Mouse (Mus musculus) right cerebral cortex, adult 2 months (tissue): ENCODE data around the gene Wwtr1.

Source experiments
- DNase-seq, 2 experiments: peaks; one replicate each; pipeline ENCODE4 v3.0.0; 2021 to 2022; ENCODE audit warnings: low spot score in 2 of 2

Gene Wwtr1

DNA sequence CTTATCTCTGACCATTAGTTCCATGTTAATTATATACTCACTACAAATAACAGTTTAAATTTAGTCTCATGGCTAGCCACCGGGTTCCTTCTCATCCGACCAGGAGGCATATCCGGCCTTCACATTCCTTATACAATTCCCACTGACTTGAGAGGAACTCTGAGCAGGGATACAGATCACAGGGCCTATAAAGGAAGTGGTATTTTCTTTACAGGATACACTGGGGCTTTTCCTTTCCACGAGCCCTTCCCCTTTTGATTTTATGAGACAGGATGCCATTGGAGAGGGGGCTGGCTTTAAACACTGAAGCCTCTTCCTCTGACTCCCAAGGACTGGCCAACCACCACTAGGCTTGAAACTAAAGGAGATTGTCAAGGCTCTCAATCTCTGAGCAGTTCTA lies 59.6 kb downstream of the Wwtr1 start:
- DNase-seq = no peak

GRCm38 (mm10) chr3:57515044-57515443 lies 60.7 kb downstream of the Wwtr1 start:
- DNase-seq = no peak

- peak; percentile 25 to 37 for DNase-seq
These were observed 63.7 kb downstream of the Wwtr1 start for GRCm38 (mm10) chr3:57511816-57512586.

DNA sequence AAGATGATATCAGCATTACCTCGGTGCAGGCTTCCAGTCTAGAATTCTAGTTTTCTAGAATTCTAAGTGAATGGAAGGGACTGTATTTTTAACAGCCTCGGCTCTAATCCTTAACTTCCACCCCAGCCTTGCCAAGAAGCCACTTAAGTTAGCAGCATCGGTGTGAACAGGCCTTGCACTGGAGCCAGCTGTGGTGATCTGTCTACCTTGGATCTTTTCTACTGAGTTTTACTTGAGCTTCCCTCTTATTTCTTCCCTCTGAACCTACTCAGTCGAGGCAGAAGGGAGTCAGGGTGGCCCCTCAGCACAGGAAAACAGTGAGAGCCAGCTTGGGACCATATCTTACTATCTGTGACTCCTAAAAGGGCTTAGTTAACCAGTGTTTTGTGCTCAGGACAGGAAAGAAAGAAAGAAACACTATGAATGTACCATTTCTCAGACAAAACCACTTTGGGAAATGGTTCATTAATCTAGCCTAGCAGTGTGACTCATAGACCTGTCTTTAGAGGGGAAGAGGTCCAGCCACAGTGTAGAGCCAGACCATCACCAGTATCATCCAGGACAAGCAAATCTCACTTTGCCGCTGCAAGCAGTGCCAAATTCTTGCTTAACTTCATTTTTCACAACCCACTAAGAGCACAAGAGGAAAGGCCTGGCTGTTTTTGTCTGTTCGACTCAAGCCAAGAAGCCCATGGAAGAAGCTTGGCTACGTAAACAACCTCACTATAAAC lies 65.6 kb downstream of the Wwtr1 start:
- no peak for DNase-seq

- DNase-seq = peak in 1 of 2 experiments; percentile 25
These were observed 69.7 kb downstream of the Wwtr1 start for GRCm38 (mm10) chr3:57505991-57506390.

- DNase-seq = peak; percentile 25 to 54
These were observed 71.0 kb downstream of the Wwtr1 start for GRCm38 (mm10) chr3:57504756-57505155.

GRCm38 (mm10) chr3:57501596-57502220 lies 74.0 kb downstream of the Wwtr1 start:
- no peak for DNase-seq

GRCm38 (mm10) chr3:57500846-57501245 lies 74.9 kb downstream of the Wwtr1 start:
- DNase-seq = no peak

- no peak for DNase-seq
These were observed 77.9 kb downstream of the Wwtr1 start for GRCm38 (mm10) chr3:57497791-57498190.

- no peak for DNase-seq
These were observed 79.3 kb downstream of the Wwtr1 start for GRCm38 (mm10) chr3:57496428-57496827.

DNA sequence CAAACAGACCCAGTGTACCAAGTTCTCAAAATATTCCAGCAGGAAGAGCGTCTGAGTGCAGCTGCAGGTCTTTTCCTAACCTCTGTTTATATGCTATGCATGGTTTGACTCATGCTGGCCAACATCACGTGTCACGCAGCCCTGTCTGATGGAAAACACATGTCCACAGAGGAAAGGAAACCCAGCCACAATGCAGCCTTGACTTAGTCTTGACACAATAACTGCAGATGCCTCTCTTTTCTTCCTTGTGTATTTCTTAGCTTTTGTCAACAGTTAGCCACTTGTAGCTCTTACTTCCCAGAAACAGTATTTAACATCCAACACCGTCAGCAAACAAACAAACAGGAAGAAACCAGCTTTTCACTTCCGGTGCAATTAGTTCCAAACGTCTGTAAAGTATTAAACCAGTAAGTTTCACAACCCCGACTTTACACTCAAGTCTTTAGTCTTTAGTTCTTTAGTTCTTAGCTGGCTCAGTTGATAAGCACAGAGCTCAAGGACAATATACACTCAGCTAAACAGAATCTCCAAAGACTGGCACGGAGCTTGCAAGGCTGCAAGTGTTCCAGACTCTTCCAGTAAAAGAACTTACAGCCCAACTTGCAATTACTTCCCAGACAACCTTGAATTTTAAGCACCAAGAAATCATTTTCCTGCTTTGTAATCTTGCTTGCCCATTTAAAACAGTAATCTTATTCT lies 88.1 kb downstream of the Wwtr1 start:
- no peak for DNase-seq

GRCm38 (mm10) chr3:57486068-57486467 lies 89.6 kb downstream of the Wwtr1 start:
- DNase-seq = no peak

DNA sequence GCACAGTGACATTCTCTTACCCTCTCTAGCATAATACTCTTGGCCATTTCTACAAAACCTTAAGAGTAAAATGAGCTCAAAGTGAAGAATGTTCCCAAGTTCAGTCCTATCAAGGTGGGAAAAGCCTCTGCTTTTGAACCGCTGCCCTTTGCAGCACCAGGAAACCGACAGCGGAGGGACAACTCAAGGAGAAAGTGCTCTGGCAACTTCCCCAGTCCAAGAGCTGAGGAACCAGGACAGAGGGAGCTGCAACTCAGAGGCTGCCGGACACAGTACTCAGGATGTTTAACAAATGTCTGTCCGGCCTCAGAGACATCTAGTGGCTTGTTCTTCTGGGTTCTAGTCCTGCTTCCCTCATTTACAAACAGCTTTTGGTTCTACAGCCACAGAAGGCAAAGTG lies 93.7 kb downstream of the Wwtr1 start:
- DNase-seq = no peak

DNA sequence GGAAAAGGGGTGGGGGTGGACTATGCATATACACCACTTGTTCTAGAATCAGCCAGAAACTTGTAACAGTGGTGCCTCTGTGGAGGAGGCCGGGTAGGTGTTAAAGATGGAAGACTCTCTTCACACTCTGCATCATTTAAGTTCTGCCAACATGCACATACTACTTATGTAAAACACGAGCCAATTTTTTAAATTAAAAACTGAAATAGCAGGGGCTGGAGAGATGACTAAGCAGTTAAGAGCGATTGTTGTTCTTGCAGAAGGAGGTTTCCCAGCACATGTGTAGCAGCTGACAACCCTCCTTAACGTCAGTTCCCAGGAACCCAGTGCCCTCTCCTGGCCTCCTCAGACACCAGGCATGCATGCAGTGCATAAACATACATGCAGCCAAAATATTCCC lies 95.1 kb downstream of the Wwtr1 start:
- DNase-seq = no peak

- DNase-seq = no peak
These were observed 101.3 kb downstream of the Wwtr1 start for GRCm38 (mm10) chr3:57474421-57474820.

DNA sequence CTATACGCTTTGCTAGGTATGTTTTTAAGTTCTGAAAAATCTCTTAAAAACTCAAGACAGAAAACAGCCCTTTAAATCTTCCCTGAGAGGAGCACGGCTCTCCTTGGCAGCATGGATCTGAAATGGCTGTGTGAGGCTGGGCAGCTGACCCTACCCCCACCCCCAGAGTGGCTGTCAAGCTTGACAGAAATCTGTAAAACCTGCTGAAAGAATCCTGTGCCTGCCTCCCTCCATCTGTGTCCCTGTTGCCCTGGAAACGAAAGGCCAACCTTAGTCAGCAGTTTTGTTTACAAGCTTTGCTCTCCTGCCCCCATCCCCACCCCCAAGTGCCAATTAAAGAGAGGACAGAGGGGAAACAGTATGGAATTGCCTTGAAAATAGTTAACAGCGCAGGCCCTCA lies 103.3 kb downstream of the Wwtr1 start:
- no peak for DNase-seq

DNA sequence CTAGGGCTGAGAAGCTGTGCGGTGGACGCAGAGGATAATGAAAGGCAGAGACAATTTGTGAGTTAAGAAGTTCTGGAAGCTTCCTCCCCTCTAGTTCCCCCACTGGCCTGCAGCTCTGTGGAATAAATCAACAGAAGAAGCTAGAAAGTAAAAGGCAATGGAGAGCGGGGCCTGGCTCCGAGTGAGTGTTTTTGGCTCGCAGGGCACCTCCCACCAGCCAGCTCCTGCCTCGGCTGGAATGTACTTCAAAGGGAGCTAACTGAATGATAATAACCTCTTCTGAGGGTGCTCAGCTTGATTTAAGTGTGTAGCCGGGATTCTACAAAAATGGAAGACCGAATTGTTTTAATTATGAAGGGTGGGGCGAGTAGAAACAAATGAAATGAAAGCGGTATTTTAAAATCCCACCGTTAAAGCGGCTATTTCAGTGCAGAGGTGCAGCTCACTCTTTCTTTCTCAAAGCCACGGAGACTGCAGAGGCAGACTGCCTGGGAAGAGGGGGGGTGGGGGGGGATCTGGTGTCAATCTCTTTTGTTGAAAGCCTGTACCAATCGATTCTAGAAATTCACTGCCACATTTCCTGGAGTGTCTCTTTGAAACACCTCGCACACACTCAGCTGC lies 104.6 kb downstream of the Wwtr1 start:
- peak; percentile 13 to 44 for DNase-seq

GRCm38 (mm10) chr3:57470326-57470725 lies 105.4 kb downstream of the Wwtr1 start:
- DNase-seq = peak in 1 of 2 experiments; percentile 38

- no peak for DNase-seq
These were observed 106.4 kb downstream of the Wwtr1 start for GRCm38 (mm10) chr3:57469325-57469724.

GRCm38 (mm10) chr3:57466289-57466688 lies 109.4 kb downstream of the Wwtr1 start:
- DNase-seq = no peak

DNA sequence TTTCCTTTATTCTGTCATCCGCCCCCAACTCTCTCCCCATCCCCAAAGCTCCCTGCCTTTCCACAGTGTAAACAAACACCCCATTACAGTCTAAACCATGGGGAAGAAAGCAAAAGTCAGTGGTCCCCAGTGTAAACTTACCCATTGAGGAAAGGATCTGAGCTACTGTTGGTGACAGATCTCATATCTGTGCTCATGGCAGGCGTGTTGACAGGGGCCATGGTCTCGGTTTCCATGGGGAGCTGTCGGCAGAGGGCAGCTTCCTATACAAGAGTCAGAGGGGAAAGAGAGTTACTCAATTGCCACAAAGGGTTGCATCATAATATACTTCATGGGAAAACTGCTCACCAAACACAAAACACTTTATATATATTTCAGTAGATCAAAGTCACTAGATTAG lies 112.4 kb downstream of the Wwtr1 start:
- DNase-seq = no peak

DNA sequence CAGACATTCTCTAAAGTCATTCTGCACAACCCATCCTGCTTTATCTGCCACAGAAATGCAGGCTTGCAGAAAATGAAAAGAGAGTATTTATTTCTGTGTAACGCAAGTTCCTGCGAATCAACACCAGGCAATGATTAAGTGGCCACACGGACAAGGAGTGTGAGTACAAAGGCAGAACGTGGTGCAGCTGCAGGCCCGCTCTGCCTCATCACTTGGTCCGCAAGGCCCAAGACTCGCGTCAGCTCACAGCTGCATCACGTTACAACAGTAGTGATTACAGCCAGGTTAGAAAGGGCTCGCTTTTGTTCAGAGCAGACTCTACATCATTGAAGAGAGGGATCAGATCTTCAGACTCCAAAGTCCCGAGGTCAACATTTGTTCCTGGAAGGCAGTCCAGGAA lies 117.1 kb downstream of the Wwtr1 start:
- no peak for DNase-seq
